Mouse (Mus musculus) ZHBTc4 (cell line): Measurements from ENCODE around the gene Crcp.

Experiments used
- DNase-seq: peaks from one replicate; pipeline ENCODE4 v3.0.0-alpha.2; 2011; ENCODE audit warnings: low read depth, low spot score

Gene Crcp

DNA sequence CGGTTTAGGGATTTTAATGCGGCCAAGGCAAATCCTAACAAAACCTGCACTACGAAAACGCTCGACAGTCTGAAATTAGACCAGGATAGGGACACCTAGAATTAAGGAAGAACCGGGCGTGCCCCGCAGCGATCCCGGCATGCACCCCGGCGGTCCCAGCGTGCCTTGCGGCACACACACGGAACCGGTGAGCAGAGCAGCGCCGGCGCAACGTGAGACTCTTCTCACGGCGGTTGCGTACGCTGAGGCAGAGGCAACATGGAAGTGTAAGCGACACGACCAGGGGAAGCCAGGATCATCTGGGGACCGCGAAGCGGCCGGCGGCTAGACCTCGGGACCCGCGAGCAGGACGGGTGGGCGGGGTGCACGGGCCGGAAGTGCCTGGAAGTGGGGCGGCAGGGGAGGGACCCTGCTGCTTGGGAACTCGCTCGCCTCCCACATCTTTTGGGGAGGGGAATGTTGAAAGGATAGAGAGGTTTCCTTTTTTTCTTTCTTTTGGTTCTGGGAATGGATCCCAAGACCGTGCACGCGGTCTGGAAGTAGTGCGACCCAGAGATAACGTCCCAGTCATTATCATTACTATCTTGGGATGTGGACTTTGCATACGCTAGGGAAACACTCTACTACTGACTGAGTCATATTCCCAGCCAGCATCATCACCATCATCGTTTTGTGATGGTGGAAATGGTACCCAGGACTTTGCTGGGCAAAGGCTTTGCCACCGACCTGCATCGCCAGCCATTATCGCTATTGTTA, at the start of gene Crcp, which contains the start of gene Asl:
Crcp (plus strand) TSS at position 149 of the 756 bp plus-strand sequence.
Asl (minus strand) TSS at position 106 of the 756 bp plus-strand sequence.
- DNase-seq, result peak; percentile 89

DNA sequence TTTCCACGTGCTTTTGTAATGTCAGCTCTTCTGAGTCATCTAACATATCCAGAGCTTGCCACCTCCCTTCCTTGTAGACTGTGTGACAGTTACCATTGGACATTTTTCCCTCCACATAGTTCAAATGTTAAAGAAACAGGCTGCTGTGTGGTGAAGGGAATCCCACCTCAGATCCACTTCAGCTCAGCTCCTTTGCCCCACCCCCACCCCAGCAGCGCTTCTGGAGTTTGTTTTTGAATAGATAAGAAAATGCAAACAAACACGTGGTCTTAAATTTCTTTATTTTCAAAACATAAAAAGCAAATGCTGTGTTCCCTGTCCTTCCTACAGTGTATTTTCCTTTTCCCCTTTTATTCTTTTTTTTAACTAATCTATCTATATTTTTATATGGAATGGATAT, 48.9 kb upstream of the Crcp start:
- no peak for DNase-seq

DNA sequence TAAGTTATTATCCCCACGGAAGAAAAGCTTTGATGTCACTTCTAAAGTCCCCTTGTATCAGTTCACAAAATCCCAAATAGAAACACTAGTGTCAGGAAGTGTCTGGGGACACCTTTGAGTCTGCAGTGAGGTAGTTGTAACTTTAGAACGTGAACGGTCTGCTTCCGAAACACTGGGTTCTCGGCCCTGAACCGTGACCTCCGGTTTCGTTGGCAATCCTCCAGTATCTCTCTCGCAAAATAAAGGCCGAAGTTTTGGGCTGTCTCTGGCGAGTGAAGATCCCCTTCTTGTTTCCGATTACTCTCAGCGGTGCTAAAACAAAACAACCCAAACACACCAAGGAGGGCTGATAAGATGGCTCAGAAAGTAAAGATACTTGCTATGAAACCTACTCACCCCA, 39.7 kb upstream of the Crcp start:
- no peak for DNase-seq

DNA sequence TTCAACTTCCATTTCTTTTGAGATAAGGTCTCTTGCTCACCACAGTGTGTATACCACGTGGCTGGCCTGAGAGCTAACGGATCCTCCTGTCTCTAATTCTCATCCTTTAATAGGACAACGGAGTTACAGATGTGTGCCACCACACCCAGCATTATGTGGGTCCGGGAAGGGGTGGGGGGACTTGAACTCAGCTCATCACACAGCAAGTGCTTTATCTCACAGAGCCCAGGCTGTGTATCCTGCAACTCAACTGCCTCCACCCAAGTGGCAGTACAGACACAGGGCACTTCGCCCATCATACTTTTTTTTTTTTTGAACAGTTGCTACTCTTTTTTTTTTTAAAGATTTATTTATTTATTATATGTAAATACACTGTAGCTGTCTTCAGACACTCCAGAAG, 37.2 kb upstream of the Crcp start:
- no peak for DNase-seq

DNA sequence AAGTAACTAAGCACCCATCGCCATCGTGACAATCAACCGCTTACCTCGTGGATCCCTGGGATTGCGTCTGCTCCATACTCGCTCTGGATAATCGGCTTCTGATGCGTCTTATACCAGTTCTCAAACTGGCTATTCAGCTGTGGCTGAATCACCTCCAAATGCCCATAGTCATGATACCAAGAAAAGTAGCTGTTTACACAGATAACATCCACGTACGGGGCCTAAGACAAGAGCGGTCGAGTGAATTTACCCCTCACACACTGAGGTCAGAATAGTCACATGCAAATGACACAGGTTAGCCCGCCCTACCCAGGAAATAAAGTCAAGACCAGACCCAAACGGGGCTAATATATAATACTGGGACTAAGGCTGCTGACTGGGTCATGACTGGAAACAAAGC, 35.7 kb upstream of the Crcp start:
- no peak for DNase-seq

DNA sequence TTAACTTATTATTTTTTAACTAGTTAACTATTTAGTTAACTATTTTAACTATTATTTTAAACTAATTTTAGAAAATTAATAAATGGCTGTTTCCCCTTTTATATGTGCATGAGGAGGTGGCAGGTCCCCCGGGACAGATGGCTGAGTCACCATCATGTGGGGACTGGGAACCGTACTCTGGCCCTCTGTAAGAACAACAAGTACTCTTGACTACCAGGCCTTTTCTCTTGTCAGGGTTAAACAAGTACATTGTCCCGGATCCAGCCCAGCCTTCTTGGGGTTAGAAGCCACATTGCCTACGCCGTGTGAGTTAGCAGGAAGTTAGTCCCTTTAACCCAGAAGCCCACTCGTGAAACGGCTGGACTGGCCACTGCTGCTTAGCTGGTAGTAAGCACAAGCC, 34.1 kb upstream of the Crcp start:
- DNase-seq, result no peak

DNA sequence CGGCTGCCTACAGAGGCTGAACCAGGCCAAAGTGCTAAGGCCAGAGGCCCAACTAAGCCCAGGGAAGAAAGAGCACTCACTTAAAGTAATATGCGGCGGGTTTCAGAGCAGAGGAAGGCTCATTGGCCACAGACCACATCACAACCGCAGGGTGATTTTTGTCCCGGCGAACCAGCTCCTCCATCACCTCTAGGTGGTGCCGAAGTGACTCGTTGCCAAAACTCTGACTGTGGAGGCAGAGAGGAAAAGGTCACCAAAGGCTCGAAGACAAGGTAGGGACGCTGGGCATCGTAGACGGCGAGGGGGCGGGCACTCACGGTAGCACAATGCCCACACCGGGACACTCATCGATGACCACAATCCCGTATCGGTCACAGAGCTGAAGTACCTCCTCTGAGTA, 31.4 kb upstream of the Crcp start:
- DNase-seq, result no peak

DNA sequence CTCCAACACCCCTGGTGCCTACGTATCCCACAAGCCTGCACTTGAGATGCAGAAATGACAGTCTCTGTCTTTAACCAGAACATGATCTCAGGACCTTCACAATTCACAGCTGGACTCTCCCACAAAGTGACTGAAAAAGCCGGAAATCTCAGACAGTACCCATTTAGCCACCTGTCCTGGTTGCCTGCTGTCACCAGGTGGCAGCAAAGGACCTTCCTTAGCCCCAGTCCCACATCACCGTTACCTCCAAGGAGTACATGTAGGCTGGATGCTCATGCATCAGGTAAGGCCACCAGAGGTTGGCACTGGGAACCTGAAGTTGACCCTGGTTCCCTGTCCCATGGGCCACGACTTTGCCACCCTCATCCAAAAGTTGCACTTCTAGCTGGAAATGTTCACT, 30.0 kb upstream of the Crcp start:
- DNase-seq, result peak; percentile 81

DNA sequence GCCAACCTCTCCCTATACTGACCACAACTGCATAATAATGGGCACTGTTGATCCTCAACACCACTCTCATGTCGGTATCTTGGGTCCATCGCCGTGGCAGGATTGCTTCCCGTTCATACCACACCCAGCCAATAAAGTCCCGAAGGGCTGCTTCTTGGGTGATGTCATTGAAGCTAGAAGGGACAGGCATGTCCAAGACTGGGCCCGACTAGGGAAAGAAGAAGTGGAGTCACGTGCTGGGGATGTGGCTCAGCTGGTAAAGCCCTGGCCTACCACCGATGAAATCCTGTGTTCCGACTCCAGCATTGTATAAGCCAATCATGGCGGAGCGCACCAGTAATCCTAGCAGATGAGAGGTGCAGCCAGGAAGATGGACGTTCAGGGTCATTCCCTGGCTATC, 28.4 kb upstream of the Crcp start:
- DNase-seq, result no peak

DNA sequence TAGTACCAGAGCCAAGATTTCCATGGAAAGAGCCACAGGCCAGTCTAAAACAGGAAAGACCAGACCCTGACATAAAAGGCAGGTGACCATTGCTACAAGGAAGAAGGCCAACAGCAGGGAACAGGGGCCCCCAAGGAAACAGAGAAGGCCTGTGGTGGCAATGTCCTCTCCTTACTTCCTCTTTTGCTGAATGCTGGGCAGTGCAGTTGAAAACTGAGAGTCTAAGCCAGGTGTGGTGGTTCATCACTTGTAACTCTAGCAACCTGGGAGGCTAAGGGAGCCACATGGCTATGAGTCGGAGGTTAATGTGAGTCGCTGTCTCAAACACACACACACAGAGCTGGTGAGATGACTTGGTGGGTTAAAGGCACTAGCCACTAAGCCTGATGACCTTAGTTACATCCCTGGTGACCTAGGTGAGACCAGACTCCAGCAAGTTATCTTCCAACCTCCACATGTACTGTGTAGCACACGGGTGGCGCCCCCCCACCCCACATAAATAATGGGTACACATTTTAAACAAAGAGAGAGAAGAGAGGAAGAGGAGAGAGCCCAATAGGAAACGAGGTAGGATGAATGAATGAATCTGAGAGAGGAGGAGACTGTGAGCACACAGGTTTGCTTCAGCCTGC, 27.6 kb upstream of the Crcp start:
- no peak for DNase-seq

DNA sequence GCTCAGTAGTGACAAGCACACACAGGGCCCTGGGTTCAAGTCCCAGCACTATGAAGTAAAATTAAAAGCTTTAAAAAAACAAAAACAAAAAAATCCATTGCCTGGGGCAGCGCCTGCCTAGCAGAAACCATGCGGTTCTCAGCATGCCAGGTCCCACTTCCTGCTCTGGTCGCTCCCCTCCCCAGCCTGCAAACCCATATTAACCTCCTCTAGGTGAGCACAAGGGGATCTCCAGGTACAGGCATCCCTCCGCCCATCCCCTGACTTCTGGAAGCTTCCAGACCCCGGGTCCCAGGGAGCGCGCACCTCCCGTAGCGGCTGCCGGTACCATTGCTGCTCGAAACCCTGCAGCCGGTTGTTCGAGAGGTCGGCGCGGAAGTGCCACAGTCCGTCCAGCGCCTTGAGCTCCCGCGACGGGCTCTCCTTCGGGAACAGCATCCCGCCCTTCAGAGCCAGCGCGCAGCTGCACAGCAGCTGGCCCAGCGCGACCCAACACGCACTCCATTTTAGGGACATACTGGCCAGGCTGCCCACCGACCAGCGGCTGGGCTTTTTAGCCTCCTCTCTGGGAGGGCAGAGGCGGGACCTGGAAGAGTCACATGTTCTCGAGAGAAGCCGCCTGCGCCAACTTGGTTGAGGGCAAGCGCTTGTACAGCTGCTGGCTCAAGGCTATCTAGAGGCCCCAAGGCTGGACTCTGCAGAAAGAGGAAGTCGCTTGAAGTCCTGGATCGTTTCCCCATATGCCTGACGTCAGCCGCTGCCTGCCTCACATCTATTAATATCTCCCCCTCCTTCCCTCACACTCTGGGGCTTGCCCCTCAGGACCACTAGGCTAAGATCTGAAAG, 26.6 kb upstream of the Crcp start, which contains the start of gene Gusb:
Gusb (minus strand) TSS at position 749 of the 846 bp plus-strand sequence.
- DNase-seq, result peak; percentile 61

DNA sequence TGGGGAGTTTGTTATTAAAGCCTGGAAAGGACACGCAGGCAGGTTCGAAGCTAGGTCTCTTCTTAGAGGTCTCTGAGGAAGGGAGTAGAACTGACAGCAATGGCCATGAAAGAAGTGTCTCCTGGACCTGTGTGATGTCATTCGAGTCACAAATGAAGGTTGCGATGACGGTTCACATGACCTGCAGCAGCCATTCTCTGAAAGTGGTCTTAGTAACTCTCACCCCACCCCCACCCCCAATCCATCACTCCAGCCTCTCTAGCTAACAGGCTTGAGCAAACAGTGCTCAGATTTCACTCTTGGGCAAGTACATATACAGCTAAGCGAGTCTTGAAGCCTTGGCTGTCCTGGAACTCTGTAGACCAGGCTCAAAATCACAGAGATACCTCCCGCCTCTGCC, 25.9 kb upstream of the Crcp start:
- DNase-seq, result no peak

DNA sequence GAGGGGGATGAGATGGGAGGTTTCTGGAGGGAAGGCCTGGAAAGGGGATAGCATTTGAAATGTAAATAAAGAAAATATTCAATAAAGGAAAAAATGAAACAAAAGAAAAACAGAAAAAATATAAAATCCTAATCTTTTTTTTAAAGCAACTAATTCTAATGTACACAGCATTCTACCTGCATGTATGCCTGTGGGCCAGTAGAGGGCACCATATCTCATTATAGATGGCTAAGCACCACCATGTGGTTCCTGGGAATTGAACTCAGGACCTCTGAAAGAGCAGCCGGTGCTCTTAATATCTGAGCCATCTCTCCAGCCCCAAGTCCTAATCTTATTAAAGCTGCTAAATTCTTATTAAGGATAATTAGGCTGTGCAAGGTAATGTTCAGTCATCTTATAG, 21.7 kb upstream of the Crcp start:
- peak; percentile 54 for DNase-seq

DNA sequence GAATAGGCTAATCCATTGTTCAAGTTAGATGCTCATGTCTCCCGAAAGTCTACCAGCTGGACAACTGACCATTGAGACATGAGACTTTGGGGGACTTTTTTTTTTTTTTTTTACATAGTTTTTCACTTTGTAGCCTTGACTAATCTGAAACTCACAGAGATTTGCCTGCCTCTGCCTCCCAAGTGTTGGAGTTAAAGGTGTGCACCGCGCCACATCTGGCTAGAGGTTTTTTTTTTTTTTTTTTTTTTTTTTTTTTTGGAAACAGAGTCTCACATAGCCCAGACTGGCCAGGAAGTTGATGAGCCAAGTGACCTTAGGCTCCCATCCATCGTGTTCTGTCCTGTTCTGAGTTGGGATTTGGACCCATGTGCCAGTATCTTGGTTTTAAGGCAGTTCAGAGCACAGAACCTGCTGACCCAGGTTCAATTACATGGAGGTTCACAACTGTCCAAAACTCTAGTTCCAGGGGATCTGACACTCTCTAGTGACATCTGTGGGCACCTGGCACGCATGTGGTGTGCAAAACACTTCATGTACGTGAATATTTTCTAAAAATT, 21.0 kb upstream of the Crcp start:
- no peak for DNase-seq

DNA sequence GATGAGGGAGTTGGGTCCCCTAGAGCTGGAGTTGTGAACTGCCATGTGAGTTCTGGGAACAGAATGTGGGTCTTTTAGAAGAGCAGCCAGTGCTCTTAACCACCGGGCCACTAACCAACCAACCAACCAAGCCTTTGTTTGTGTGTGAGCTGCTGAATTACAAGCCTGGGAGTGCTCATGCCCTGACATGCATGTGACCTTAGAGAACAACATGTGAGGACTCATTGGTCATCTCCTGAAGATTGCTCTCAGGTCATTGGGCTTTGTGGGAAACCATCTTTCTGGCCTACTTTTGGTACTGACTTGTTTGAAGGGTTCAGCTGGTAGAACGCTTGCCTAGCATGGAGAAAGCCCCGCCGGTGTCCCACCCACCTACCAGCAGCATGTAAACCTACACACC, 19.3 kb upstream of the Crcp start:
- DNase-seq, result peak; percentile 43

DNA sequence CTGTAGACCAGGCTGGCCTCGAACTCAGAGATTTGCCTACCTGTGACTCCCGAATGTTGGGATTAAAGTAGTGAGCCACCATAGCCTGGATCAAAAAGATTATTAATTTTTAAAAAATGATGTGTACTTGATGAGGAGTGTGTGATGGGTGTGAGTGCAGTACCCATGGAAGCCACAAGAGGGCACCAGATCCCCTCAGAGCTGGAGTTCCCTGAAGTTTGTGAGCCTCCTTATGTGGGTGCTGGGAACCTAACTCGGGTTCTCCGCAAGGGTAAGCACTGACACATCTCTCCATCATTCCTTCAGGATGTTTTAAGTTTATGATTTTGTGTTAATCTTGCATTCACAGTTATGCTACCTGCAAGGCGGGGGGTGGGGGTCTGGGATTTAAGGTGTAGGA, 18.1 kb upstream of the Crcp start:
- peak; percentile 65 for DNase-seq

DNA sequence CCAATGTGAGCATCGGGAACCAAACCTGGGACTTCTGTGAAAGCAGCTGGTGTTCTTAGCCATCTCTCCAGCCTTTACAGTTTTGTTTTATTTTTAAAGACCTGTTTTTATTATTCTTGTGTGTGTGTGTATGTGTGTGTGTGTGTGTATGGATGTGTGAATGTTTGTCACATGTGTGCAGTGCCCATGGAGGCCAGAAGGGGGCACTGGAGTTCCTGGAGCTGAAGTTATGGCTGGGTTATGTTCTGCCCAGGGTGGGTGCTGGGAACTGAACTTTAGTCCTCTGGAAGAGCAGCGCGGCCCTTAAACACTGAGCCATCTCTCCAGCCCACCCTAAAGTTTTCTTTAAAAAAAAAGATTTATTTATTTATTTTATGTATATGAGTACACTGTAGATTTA, 14.0 kb upstream of the Crcp start:
- peak; percentile 36 for DNase-seq

DNA sequence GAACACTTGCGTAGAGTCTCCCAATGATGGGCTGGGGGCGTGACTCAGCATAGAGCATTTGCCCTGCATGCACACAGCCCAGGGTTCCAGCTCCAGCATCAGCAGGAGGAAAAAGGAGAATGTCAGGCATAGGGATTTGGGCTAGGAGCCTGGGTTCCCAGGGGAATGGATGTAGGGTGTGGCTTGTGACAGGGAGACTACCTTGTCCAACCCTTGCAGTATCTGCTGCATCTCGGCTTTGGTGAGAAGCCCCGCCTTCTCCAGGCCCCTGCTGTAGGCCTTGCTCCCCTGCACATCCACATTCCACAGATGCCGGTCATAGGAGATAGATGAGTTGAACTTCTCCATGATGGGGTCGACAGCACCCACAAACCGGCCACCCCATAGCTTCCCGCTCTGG, 9.6 kb upstream of the Crcp start:
- peak; percentile 39 for DNase-seq

DNA sequence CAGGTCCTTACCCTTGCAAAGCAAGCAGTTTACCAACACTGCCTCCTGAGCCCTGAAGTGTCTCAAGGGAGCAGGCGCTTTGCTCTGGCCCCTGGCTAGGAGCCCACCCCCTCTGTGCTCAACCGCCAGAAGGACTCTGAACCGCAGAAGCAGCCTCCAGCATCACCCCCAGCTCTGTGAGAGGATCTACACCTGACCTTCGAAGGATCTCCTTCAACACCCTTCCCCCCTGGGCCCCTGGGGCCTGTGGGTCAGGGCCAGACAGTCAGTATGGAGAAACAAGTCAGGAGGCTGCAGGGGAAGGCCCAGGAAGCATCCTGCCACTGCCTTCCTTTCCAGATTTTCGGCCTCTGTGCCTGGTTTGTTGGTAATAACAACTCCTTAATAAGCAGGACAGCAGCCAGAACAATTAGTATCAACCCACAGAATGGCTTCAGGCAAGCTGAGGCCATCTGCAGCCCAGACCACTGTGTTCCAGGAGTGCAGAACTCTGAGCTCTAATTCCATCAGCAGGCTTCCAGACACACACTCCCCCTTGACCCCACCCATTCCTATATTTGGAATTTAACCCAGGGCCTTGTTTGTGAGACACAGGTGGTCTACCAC, 7.6 kb upstream of the Crcp start:
- no peak for DNase-seq

DNA sequence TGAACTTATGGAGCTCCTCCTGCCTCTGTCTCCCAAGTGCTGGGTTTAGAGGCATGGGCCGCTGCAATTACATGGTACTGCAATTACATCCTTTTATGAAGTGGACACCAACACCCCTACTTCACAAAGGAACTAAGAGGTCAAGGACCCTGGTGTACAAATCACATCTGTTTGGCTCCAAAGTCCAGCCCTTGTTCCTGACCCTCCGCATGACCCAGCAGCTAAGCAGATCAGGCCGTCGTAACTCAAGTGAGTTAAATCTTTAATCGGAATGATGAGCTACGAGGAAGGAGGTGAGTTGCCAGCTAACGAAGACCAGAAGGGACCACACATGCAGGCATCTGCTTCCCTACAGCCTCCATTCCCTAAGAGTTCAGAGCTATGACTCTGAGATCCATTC, 6.7 kb upstream of the Crcp start:
- no peak for DNase-seq

DNA sequence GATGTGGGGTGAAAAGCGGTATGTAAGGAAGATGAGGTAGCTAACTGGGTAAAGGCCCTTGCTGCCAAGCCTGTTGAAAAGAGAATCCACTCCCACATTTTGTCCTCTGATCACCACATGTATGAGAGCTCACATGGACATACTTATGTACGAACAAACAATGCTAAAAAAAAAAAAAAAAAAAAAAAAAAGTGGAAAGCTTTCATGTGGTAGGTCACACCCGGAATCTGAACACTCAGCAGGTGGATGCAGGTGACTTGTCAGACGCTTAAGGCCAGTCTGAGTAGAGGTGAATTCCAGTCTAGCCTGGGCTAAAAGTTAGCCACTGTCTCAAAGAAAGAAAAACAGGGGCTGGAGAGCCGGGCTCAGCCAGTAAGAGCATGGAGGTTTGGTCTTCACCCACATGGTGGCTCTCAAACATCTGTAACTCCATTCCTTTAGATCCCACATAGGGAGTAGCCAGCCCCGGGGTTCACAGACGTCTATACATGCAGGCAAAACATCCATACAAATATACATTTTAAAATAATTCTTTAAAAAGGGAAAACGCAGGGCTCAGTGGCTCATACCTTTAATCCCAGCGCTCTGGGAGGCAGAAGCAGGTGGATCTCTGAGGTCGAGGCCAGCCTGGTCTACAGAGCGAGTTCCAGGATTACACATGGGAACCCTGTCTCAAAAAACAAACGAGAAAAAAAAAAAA, 5.9 kb upstream of the Crcp start:
- no peak for DNase-seq
